Mouse (Mus musculus) cerebellum, adult 9-10 months (tissue): ENCODE measurements around the gene Trim72.
"Not testable (repeated sequence)": the region's sequence is repeated elsewhere in the genome, so short reads cannot be mapped to it uniquely, and the experiment has no call there.

ENCODE experiments used
- DNase-seq: peaks from one replicate; pipeline ENCODE4 v3.0.0; 2022

Gene Trim72

DNA sequence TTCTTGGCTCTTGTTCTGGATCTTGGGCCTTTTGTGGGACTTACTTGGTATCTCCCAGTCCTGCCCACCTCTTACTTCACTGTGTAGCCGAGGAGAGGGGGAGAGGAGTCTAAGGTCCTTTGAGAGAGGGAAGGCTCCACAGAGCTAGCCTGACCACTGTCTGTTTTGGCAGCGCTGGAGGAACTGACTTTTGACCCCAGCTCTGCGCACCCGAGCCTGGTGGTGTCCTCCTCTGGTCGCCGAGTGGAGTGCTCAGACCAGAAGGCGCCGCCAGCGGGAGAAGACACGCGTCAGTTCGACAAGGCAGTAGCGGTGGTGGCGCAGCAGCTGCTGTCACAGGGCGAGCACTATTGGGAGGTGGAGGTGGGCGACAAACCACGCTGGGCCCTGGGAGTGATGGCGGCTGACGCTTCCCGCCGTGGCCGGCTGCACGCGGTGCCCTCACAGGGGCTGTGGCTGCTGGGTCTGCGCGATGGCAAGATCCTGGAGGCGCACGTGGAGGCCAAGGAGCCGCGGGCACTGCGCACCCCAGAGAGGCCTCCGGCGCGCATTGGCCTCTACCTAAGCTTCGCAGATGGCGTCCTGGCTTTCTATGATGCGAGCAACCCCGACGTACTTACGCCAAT is 6.1 kb downstream of the Trim72 start:
- no peak for DNase-seq

DNA sequence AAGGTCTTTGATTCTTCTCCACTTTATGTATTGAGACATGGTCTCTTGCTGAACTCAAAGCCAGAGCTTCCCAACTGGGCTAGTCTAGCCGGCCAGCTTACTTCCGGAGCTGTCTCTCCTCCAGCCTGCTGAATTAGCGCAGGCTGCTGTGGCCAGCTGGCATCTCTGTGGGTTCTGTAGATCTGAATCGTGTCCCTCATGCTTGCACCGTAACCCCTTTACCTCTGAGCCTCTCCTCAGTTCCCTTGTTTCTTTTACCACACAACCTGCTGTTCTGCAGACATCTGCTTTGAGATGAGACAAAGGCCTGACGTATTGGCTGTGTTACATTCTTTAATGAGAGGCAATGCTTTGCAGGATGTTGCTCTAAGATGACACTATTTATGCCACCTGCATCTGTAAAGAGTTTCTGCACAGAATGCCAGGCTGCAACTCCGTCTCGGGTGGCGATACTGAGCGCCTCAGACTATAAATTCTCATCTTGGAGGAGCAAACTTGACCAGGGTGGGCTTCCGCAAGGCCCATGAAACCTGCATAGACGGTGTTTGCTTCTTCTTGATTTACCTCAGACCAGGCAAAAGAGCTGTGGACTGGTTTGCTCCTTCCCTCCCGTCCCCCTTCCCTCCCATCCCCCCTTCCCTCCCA is 8.5 kb downstream of the Trim72 start:
- no peak for DNase-seq

DNA sequence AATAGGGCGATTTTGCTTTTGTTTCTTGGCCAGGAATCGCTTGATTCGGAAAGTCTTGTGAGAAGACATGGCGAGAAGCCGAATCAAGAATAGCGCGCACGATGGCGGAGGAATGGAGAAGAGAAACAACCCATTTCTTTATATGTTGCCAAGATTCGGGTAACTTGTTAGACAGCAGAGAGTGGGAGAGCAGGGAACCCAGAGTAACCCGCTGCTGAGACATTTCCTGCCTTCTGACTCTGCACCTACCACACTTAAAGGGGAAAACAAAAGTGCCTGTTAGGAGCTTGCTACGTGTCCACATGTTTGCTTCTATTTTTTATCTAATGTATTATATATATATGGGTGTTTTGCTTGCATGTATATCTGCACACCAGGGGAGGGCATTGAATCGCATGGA is 9.4 kb downstream of the Trim72 start:
- DNase-seq = no peak

DNA sequence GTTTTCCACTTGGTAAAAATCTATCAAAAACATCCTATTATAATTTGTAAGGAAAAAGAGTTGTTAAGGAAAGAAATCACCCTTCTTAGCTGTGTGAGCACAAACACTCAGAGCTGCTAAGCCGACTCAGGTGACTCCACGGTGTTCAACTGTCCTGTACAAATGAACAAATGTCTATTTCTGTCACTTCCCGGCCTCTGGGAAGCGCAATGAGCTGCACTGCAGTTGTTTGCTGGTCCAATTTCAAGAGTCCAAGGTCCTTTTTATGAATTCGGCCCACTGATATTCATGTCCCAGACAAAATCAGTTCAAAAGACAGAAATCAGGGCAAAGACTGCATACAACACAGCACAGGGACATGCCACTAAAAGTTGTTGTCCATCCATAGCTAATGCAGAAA is 12.4 kb downstream of the Trim72 start:
- not testable (repeated sequence) for DNase-seq

DNA sequence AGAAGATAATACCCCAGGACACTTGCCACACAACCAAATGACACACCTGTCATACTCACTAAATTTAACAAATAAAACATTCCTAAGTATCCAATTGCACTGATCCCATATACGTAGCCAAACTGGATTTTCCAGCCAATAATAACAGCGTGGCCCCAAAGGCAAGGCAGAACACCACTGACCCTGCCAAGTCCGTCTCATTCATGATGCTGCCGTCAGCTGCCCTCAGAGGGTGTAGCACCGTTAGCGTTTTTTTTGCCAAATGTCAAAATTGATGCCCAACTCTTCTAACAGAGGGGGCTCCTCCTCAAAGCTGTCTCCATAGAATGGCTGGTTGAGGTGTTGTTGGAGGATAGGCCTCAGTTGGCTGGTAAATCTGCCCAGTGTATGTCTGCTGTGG is 12.9 kb downstream of the Trim72 start:
- no peak for DNase-seq

DNA sequence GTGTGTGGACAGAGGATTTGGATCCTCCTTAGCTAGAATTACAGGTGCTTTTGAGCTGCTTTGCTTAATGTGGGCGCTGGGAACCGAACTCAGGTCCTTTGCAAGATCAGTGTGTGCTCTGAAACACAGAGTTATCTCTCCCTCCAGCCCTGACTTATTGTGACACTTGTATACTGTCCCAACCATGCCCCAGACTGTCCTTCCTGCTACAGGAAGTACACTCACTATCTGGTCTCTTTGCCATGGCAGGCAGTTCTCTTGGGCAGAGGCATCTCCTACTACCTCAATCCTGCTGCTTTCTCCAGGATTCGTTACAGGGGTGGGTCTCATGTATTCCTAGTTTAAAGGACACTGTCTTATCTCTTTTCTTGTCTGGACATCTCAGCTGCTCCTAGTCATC is 14.5 kb downstream of the Trim72 start:
- no peak for DNase-seq

DNA sequence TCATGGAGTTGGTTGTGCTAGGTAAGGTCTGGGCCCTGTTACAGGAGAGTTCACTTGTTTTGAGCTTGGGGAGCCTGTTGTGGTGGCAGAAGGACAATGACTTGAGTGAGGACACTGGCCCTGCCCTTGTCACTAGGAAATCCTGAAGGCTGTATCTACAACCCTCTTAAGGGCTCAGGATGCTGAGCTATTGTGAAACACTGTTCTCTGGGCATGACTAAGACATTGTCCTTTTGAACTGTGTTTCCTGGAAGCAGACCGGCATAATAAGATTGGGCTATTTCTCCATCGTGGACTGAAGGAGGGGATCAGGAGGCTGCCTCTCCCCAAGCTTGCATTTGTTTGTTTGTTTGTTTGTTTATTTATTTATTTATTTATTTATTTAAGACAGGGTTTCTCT is 15.4 kb downstream of the Trim72 start:
- DNase-seq = no peak

DNA sequence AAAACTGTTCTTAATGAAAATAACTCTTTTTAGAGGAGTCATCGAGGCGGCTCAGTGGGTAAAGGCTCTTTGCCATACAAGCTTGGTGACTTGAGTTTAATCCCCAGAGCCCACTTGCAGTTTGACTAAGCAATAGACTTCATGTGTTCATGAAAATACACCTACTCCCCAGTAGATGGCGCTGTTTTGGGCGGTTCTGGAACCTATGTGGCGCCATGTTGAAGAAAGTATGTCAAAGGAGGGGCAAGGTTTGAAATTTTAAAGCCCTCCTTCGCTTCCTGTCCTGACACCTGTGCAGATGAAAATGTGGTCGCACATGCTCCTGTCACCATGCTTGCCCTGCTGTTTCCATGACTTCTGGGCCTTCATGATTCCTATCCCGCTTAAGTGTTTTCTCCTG is 19.2 kb downstream of the Trim72 start:
- DNase-seq = no peak

DNA sequence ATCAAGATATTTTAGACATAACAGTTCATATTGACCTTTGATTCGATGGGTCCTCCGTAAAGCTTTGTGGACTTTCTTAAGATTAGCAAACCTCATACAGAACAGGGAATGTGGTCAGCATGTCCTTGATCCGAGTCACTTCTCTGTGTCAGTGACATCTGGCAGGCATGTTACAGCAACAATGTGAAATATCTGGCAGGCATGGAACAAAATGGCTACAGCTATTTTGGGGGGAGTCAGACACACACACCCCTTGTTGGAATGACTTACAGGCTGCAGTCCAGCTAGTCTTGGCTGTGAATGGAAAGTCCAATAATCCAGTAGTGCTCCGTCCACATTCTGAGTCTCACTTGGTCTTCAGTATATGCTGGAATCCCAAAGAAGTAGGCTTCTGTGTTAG is 19.8 kb downstream of the Trim72 start:
- DNase-seq = no peak

DNA sequence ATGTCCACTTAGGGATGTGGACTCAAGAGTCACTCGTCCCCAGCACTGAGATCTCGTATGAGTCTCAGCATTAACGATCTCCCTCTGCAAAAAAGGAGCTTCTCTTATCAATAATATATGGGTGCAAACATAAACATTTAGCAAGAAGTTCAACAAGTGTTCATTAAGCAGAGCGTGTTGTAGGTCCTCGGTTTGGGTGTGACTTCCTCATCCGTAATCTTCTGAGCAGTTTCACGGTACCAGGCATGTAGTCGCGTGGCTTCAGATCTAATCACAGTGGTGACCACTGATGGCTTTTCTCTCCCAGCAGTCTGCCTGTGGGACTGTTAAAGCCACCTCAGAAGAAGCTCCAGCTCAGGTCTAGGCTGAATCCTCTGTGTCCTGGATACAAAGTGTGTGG is 20.6 kb downstream of the Trim72 start:
- no peak for DNase-seq

DNA sequence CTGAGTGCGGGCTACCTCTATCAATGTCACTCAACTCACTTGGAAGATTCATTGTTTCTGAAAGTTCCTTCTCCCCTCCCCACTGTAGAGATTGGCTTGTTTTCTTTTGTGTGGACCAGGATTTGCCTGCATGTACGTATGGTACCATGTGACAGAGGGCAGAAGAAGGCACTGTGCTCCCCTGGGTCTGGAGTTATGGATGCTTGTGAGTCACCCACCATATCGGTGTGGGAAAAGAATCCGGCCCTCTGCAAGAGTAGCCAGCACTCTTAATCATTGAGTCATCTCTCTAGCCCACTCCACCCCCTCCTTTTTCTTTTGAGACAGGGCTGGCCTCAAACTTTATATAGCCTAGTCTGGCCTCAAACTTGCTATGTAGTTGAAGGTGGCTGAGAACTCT is 21.2 kb downstream of the Trim72 start:
- DNase-seq = no peak

DNA sequence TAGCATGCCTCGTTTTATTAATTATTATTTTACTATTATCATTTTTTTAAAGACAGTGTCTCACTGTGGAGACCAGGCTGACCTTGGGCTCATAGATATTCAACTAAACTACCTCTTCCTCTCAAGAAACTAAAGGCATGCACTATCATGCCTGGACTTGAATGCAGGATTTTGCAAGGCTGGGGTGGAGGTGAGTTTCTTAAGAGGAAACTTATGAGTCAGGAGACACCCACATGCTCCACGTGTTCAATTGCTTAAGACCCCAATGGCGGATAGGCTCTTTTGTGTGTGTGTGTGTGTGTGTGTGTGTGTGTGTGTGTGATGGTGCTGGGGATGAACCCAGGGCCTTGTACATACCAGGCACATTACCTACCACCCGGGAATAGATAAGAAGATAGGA is 21.6 kb downstream of the Trim72 start:
- DNase-seq = no peak

DNA sequence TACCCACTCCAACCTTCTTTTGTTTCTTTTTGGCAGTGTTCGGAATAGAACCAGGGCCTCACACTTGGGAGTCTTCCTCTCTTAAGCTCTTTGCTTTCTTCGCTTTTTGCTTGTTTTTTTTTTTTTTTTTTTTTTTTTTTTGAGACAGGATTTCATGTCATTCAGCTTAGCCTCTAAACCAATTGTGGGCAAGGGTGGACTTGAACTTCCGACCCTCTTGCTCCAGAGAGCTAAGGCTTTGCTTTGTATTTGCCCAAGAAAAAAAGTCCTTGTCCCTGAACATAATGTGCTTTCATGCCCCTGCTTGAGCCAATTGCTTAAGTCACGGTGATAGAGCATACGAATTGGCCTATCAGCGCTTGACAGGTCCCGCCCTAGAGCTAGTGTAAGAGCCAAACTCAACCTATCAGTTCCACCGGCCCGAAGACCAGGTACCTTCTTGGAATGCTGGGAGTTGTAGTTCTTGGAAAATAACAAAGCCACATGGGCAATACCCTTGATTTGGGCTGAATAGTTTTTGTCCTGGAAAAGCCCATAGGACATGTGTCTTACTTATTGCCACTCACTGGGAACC is 27.7 kb downstream of the Trim72 start:
- DNase-seq = no peak

DNA sequence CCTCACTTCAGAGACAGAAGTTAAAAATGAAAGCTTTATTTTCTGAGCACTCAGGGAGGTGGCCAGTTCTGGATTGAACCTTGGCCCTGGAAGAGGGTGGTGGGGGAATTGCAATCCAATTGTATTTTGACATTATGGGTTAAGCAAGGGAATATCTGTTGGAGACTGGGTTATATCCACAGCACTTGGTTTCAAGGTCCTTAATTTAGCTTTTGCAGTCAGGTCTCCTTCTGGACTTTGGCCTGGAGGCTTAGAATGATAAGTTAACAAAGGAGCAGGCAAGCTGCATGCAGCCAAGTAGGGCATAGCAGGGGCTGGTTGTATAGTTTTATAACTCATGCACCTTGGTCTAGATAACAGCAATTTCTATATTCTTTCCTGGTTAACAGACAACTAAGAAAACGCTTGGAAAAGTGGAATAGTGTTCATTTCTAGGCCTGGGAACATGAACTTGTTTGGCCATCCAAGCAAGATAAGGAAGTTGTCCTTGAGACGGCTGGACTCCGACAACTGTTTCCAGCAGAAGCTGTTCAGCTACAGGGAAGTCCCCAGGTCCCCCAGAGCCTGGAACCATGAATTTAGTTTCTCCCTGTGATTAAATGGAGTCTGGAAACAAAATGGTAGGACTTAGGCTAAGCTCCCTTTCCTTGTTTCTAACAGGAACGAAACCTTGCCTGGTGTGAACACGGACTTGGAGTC is 28.7 kb downstream of the Trim72 start:
- no peak for DNase-seq

DNA sequence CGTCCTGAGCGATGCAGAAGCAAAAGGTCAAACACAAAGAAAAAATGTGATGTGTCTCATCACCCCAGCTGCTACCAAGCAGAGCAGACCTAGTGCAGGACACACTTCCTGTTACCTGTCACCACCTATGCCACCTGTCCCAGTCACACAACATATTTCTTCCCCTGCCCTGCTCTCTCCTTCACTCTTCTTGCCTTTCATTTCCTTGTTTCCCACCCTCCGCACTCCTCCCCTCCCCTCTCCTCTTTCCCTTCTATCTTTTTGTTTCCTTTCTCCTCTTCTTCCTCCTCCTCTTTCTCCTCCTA is 29.2 kb downstream of the Trim72 start:
- DNase-seq = no peak

DNA sequence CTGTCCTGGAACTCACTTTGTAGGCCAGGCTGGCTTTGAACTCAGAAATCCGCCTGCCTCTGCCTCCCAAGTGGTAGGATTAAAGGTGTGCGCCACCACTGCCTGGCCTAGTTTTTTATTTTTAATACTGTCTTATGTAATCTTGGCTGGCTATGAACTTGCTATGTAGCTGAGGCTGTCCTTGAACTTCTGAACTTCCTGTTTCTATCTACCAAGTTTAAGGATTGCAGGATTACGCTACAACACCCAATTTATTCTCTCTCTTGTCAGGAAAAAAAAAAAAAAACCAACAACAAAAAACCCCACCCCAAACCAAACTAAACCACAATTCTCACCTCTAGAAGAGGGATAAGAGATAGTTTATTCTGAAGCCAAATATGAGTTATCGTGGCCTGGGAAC is 29.9 kb downstream of the Trim72 start:
- no peak for DNase-seq

DNA sequence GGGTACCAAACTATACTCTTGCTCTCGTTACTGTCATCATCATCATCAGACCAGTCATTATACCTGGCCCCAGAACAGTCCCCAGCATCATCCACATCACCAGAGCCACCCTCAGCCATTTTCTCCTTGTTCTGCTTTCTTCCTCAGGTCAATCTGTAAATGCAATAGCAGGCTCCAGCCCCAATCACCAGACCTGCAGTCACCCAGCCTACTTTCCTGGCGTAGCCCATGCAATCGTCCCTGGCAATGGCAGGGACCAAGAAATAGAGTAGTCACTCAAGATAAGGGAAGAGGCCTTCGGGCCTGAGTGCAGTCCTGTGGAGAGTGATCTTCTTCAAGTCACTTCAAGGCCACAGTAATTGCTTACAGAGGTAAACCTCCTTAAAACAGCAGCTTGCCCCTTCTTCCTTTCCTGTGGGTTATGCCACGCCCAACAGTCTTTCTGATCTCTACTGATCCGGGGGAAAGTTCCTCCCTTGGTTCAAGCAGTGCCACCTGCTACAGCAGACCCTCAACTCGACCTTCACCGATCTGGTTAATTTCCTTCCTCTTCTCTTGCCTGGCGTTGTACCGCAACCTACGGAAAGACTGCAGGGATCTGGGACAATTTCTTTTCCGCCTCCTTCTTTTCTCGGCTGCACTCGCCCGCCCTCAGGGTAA is 38.5 kb downstream of the Trim72 start:
- not testable (repeated sequence) for DNase-seq

DNA sequence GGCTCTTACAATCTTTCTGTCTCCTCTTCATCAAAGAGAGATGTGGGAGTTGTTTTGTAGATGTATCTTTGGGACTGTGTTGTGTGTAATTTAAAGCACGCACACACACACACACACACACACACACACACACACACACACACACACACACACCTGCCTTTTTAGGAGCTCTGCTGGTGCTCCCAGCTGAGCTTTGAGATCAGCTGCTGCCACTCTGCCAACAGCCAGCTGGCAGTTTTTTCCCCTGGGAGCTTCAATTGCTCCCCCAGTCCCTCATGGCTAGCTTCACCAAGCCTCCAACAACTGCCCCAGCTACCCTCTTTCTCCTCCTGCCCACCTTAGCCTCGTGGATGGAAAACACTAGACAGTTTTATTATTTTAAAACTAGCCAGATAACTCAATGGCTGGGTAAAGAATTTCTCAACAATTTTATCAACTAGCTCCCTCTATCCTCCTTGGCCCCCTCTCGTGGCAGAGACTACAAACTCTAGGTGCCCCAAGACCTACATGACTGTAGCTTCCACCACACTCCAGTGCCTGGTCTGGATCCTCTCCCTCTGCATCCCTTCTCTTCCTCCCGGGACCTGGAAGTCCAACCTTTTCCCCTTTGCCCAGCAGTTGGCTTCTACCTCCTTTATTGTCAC is 40.5 kb downstream of the Trim72 start:
- DNase-seq = no peak

DNA sequence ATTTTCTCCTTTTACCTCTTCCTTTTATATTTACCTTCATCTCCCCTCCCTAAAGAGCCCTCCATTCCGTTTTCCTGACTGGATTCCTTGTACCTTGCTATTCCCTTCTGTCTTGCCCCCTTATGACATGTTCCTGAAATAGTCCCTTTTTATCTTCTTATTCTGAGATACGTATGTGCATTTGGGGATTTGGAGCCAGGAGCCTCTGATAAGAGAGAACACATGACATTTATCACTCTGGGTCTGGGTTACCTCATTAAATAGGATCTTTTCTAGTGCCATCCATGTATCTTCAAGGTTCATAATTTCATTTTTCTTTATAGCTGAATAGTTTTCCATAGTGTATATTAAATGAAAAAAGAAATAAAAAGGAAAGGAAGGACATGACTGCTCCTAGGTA is 41.9 kb downstream of the Trim72 start:
- DNase-seq = no peak

DNA sequence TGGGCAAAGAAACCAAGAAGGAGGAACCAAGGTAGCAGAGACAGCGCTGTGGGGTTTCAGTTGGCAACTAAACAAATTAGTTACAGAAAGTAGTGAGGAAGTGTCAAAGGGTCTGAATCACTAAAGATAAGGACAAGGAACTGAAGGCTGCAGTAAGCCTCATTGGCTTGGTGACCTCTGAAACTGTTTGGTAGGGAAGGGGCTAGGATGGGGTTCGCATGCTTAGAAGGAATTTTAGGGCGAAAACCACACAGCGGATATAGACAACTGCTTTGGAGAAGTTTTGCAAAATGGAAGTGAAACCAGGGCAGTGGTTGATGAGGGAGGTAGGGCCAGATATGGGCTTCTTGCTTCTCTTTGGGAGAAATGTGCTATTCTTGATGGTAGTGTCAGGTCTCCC is 45.1 kb downstream of the Trim72 start:
- no peak for DNase-seq

DNA sequence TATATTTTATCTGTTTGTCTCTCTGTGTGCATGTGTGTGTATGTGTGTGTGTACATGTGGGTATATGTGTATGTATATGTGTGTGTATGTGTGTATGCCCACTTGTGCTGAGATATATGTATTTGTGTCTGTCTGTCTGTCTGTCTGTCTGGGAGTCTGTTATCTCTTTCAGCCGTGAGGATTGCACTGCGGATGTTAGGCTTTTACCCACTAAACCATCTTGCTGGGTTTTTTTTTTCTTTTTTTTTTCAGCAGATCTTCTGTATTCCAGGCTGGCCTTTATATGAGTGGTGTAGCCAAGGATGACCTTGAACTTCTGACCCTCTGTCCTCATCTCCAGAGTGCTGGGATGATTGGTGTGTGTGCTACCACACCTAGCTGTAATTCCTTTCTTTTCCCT is 45.5 kb downstream of the Trim72 start:
- DNase-seq = no peak

DNA sequence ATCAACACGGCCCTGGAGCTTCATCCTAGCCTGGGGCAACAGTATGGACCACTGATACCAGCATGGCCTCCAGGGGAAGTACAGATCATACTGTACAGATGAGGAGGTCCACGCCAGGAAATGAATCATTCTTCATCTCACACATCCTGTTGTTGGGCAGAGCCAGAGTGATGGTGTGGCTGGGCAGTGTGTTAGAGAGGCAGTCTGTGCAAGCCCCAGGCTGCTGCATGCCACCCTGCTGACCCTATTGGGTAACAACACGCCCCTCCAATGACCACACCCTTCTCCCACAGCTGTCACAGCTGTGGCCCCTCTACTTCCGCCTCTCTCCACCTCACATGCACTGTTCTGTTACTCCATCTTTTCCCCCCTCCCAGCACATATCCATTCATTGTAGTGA is 47.0 kb downstream of the Trim72 start:
- DNase-seq = no peak

DNA sequence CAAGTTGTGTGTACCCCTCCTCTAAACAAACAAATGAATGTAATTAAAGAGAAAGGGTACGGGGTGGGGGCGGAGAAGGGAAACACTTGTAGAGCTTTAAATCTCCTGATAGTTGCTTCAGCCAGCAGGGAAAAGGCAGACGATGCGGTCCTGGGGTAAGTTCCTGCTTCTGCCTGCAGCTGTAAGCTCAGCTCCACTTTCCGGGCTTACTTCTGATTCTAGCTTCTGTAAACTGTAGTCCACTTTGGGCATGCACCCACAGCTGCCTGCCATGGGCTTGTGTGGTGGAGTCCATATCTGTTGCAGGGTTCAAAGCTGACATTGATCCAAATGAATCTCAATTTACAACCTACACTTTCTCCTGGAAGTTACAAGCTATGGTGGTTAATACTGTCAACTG is 49.3 kb downstream of the Trim72 start:
- no peak for DNase-seq
